Comparison of ENCODE assay signal across 22 mouse cellular contexts in genomic region chr2:50880806-50881205, GRCm38 (mm10).
DNase-seq lines count a peak whose midpoint lies in the region; ATAC-seq lines count a peak whose summit lies in the region.
"Had no signal": no experiment of that assay in that cellular context is flagged by ENCODE, and none has a peak within 500 bp of the region (broad histone marks: within the 10 kb centered on the region; RNA-seq: fewer than 3 reads in every experiment).

No protein-coding gene starts in this region.

- H3K27ac ChIP-seq in liver, embryonic 13.5 days = 0 out of 2 replicates have a peak overlapping the region, but pooled peaks have one; percentile 30
- no peak overlapping the region for H3K27ac ChIP-seq in liver, embryonic 12.5 days
- 0 out of 2 replicates have a peak overlapping the region, but pooled peaks have one; percentile 16 for H3K27ac ChIP-seq in heart, embryonic 10.5 days
- H3K27ac ChIP-seq in kidney, embryonic 15.5 days = no peak overlapping the region
- H3K27ac ChIP-seq: embryonic facial prominence, embryonic 15.5 days; gastrocnemius, adult 2 months; hindbrain, embryonic 14.5 days; limb, embryonic 13.5 days; midbrain, embryonic 12.5 days; neural tube, embryonic 15.5 days; stomach, postnatal 0 days had no signal

- H3K4me3 ChIP-seq in liver, embryonic 13.5 days (replicated peaks) = no peak overlapping the region
- no peak overlapping the region for H3K4me3 ChIP-seq in liver, embryonic 12.5 days
- H3K4me3 ChIP-seq in heart, embryonic 10.5 days = no peak overlapping the region
- no peak overlapping the region for H3K4me3 ChIP-seq in kidney, embryonic 15.5 days (replicated peaks)
- H3K4me3 ChIP-seq: embryonic facial prominence, embryonic 15.5 days; gastrocnemius, adult 2 months; limb, embryonic 13.5 days; midbrain, embryonic 12.5 days; neural tube, embryonic 15.5 days had no signal

- H3K4me2 ChIP-seq in liver, embryonic 13.5 days = no peak overlapping the region
- no peak overlapping the region for H3K4me2 ChIP-seq in liver, embryonic 12.5 days
- no peak overlapping the region for H3K4me2 ChIP-seq in kidney, embryonic 15.5 days
- H3K4me2 ChIP-seq: embryonic facial prominence, embryonic 15.5 days; hindbrain, embryonic 14.5 days; limb, embryonic 13.5 days; midbrain, embryonic 12.5 days; neural tube, embryonic 15.5 days had no signal

- H3K27me3 ChIP-seq in liver, embryonic 13.5 days = no peaks in the 10 kb centered on the region
- H3K27me3 ChIP-seq in liver, embryonic 12.5 days (replicated peaks) = no peaks in the 10 kb centered on the region
- no peaks in the 10 kb centered on the region for H3K27me3 ChIP-seq in heart, embryonic 10.5 days (ENCODE audit: insufficient read depth, poor library complexity, severe bottlenecking)
- H3K27me3 ChIP-seq in kidney, embryonic 15.5 days = no peaks in the 10 kb centered on the region
- H3K27me3 ChIP-seq: embryonic facial prominence, embryonic 15.5 days; limb, embryonic 13.5 days; midbrain, embryonic 12.5 days; neural tube, embryonic 15.5 days had no signal

- no peaks in the 10 kb centered on the region for H3K36me3 ChIP-seq in liver, embryonic 13.5 days
- no peaks in the 10 kb centered on the region for H3K36me3 ChIP-seq in liver, embryonic 12.5 days
- H3K36me3 ChIP-seq in heart, embryonic 10.5 days = no peaks in the 10 kb centered on the region
- no peaks in the 10 kb centered on the region for H3K36me3 ChIP-seq in kidney, embryonic 15.5 days
- H3K36me3 ChIP-seq: embryonic facial prominence, embryonic 15.5 days; limb, embryonic 13.5 days; midbrain, embryonic 12.5 days; neural tube, embryonic 15.5 days had no signal

- no peak overlapping the region for H3K9ac ChIP-seq in liver, embryonic 13.5 days
- H3K9ac ChIP-seq in liver, embryonic 12.5 days = no peak overlapping the region
- no peak overlapping the region for H3K9ac ChIP-seq in kidney, embryonic 15.5 days
- H3K9ac ChIP-seq: embryonic facial prominence, embryonic 15.5 days; hindbrain, embryonic 14.5 days; limb, embryonic 13.5 days; midbrain, embryonic 12.5 days; neural tube, embryonic 15.5 days had no signal

- peak; percentile 37 for DNase-seq in adrenal gland, adult 2 months
- no peak for DNase-seq in adrenal gland, adult 18-20 months (ENCODE audit: low spot score in 2 of 2)
- no peak for DNase-seq in liver, embryonic 13.5 days
- DNase-seq in heart, embryonic 10.5 days (ENCODE audit: low spot score) = no peak
- DNase-seq in ovary, postnatal 10 days (ENCODE audit: low spot score) = no peak
- DNase-seq: cerebellum, adult 11 months; cerebellum, adult 9-11 months; gastrocnemius, adult 2 months; kidney, adult 8-10 months; kidney, postnatal 25 days; thymus, adult 2 months; thymus, postnatal 4 days had no signal

- no peaks in the 10 kb centered on the region for H3K4me1 ChIP-seq in liver, embryonic 13.5 days (replicated peaks)
- H3K4me1 ChIP-seq in liver, embryonic 12.5 days = no peaks in the 10 kb centered on the region
- peaks cover 4% of the 10 kb centered on the region; the same call in 1 of the 2 replicates for H3K4me1 ChIP-seq in heart, embryonic 10.5 days
- H3K4me1 ChIP-seq in kidney, embryonic 15.5 days = peaks cover 3% of the 10 kb centered on the region; the same call in 1 of the 2 replicates

- H3K9me3 ChIP-seq in liver, embryonic 13.5 days (replicated peaks) = no peaks in the 10 kb centered on the region
- no peaks in the 10 kb centered on the region for H3K9me3 ChIP-seq in liver, embryonic 12.5 days (replicated peaks)
- no peaks in the 10 kb centered on the region for H3K9me3 ChIP-seq in heart, embryonic 10.5 days
- no peaks in the 10 kb centered on the region for H3K9me3 ChIP-seq in kidney, embryonic 15.5 days (replicated peaks)
- H3K9me3 ChIP-seq: embryonic facial prominence, embryonic 15.5 days; limb, embryonic 13.5 days; midbrain, embryonic 12.5 days; neural tube, embryonic 15.5 days had no signal

- 69% methylated on average over 4 of the region's 4 CpGs for WGBS in liver, embryonic 13.5 days (ENCODE audit: insufficient replicate concordance)
- WGBS in liver, embryonic 12.5 days (ENCODE audit: insufficient replicate concordance) = 73% methylated on average over 4 of the region's 4 CpGs
- WGBS in heart, embryonic 10.5 days = 53% methylated on average over 4 of the region's 4 CpGs
- WGBS in kidney, embryonic 15.5 days = 94% methylated on average over 4 of the region's 4 CpGs

- ATAC-seq in liver, embryonic 13.5 days (ENCODE audit: low read depth) = no peak
- ATAC-seq in liver, embryonic 12.5 days = no peak
- ATAC-seq in kidney, embryonic 15.5 days (replicated peaks; ENCODE audit: low FRiP score) = no peak
- ATAC-seq: forebrain, embryonic 14.5 days; inflammation-experienced regulatory T-cells, adult 6 months had no signal

Comparison
In these comparisons a context has a peak if more than half of its experiments do, and no peak if none do; other contexts are left out.
1. H3K27ac ChIP-seq: peak in liver, embryonic 13.5 days (single experiment) and heart, embryonic 10.5 days (single experiment); none in liver, embryonic 12.5 days (single experiment) and kidney, embryonic 15.5 days (single experiment).